Mouse (Mus musculus) neural tube, embryonic 12.5 days (tissue): ENCODE results near the gene Rab13. TPM values are rescaled to one million over a fixed set of nuclear protein-coding genes. Genes with fewer than 3 reads are reported as not detected.

Experiments
- ATAC-seq: fragments of 200-750 bp; cut with Nextera tagmentation; 2 replicates; pipeline ENCODE4 v1.8.0; 2017; ENCODE audit warnings: low read depth, mild to moderate bottlenecking, moderate TSS enrichment, moderate library complexity; ENCODE audit not compliant: low FRiP score
- H3K27ac ChIP-seq: fragments of 300-500 bp; sonication (generic); 2 replicates; pipeline ENCODE4 v1.5.1; 2016
- H3K27me3 ChIP-seq: fragments of 300-500 bp; sonication (generic); replicated peaks from 2 replicates; pipeline ENCODE4 v1.6.1; 2016; ENCODE audit warnings: mild to moderate bottlenecking
- H3K36me3 ChIP-seq: fragments of 300-500 bp; sonication (generic); 2 replicates; pipeline ENCODE4 v1.6.1; 2016; ENCODE audit warnings: mild to moderate bottlenecking
- H3K4me1 ChIP-seq: fragments of 300-500 bp; sonication (generic); 2 replicates; pipeline ENCODE4 v1.6.1; 2016
- H3K4me2 ChIP-seq: fragments of 300-500 bp; sonication (generic); replicated peaks from 2 replicates; pipeline ENCODE4 v1.6.1; 2016; ENCODE audit warnings: mild to moderate bottlenecking
- H3K4me3 ChIP-seq: fragments of 300-500 bp; sonication (generic); 2 replicates; pipeline ENCODE4 v1.5.1; 2016
- H3K9ac ChIP-seq: fragments of 300-500 bp; sonication (generic); 2 replicates; pipeline ENCODE4 v1.6.1; 2016; ENCODE audit warnings: mild to moderate bottlenecking
- H3K9me3 ChIP-seq: fragments of 300-500 bp; sonication (generic); 2 replicates; pipeline ENCODE4 v1.6.1; 2016; ENCODE audit warnings: mild to moderate bottlenecking
- WGBS: fragments of 180-500 bp; shearing (Covaris S2); methylation state at CpG from one replicate; pipeline ENCODE4 v1.1.7; 2016; 5-methylcytosine and 5-hydroxymethylcytosine counted together
- polyA plus RNA-seq: library from polyadenylated mRNA; unstranded; fragments of >200 nt; fragmentation: Nextera tagmentation; extraction: Ambion mirVana; gene quantifications from 2 replicates; pipeline ENCODE4 v1.2.1, GENCODE M21; 2016

The Rab13 gene
- polyA plus RNA-seq: 22.3 and 23.4 TPM in 2 replicates

DNA sequence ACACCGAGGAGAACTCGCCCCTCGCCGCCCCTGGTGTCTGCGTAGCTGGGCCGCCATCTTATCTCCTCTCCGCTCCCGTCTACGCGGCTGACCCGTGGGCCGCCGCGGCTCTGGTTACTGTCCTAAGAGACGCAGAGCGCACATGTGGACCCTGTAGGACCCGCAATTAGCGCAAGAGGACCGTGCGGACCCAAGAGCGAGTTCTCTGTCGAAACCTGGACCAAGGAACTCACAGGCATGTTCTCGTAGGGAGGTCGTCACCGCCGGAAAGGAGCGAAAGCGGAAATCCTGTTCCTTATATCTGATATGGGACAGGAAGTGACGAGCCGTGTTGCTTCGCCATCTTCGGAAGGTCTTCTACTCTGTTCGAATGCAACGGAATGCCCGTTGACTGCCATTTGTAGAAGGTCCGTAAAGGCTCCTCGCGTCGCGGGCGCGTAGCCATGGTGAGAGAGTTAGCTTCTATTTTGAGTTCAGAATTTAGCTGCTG lies at the start of gene Rab13, which contains the start of gene Rps27:
Gene Rab13 (plus strand): TSS at position 319 of the 490 bp plus-strand sequence.
Gene Rps27 (minus strand): TSS at position 275 of the 490 bp plus-strand sequence.
- H3K4me1 ChIP-seq: peaks cover 20% of the 10 kb centered on the region
- no peaks in the 10 kb centered on the region for H3K9me3 ChIP-seq
- peak within 1 kb of the TSS; percentile 90 for H3K4me2 ChIP-seq
- H3K36me3 ChIP-seq: peaks cover 36% of the 10 kb centered on the region
- H3K27ac ChIP-seq: peak within 1 kb of the TSS; percentile 81; the same call in 1 of the 2 replicates
- H3K4me3 ChIP-seq: peak within 1 kb of the TSS; percentile 82
- peak within 1 kb of the TSS; percentile 88 for H3K9ac ChIP-seq
- ATAC-seq: peak; percentile 92
- WGBS: under 1% methylated on average over 42 of the region's 42 CpGs
- no peaks in the 10 kb centered on the region for H3K27me3 ChIP-seq

DNA sequence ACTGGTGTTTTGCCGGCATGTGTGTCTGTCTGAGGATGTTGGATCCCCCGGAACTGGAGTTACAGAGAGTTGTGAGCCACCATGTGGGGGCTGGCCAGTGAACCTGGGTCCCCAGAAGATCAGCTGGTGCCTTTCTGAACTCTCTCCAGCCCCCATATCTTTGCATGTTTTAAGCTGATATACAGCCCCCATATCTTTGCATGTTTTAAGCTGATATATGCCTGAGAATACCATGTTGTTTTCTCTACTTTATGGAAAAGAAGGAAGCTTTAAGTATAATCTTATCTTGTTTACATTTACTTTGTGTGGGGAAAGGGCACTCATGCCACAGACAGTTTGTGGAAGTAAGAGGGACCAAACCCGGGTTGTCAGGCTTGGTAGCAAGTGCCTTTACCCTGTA lies 33.9 kb upstream of the Rab13 start:
- Histone ChIP-seq H3K36me3 (no peaks in the 10 kb centered on the region), H3K9me3 (no peaks in the 10 kb centered on the region), H3K27me3 (no peaks in the 10 kb centered on the region), H3K4me3 (no peak overlapping the region), H3K27ac (no peak overlapping the region), H3K4me2 (no peak overlapping the region), H3K9ac (no peak overlapping the region), H3K4me1 (no peaks in the 10 kb centered on the region)
- 84% methylated on average over 3 of the region's 3 CpGs for WGBS
- no peak for ATAC-seq

DNA sequence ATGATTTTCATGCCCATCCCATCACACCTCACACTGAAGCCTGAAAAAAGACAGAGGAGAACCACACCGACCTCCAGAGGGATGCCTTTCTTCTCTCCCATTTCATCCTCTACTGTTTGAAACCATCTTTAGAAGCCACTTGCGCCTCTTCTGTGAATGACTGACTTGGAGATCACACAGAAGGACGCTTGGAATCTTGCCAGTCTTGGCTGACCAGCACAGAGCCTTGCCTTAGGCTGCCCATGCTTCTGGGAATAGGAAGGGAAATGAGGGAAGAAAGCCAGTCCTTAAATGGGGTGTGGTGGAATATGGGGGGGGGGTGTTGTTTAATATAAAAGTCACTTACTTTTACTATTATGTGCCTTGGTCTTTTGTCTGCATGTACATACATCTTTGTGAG lies 29.9 kb upstream of the Rab13 start:
- no peaks in the 10 kb centered on the region for H3K36me3 ChIP-seq
- H3K4me1 ChIP-seq: no peaks in the 10 kb centered on the region
- H3K27me3 ChIP-seq: no peaks in the 10 kb centered on the region
- 80% methylated on average over 3 of the region's 3 CpGs for WGBS
- no peak overlapping the region for H3K27ac ChIP-seq
- no peak overlapping the region for H3K4me3 ChIP-seq
- no peak for ATAC-seq
- H3K9me3 ChIP-seq: no peaks in the 10 kb centered on the region
- H3K9ac ChIP-seq: no peak overlapping the region
- no peak overlapping the region for H3K4me2 ChIP-seq

DNA sequence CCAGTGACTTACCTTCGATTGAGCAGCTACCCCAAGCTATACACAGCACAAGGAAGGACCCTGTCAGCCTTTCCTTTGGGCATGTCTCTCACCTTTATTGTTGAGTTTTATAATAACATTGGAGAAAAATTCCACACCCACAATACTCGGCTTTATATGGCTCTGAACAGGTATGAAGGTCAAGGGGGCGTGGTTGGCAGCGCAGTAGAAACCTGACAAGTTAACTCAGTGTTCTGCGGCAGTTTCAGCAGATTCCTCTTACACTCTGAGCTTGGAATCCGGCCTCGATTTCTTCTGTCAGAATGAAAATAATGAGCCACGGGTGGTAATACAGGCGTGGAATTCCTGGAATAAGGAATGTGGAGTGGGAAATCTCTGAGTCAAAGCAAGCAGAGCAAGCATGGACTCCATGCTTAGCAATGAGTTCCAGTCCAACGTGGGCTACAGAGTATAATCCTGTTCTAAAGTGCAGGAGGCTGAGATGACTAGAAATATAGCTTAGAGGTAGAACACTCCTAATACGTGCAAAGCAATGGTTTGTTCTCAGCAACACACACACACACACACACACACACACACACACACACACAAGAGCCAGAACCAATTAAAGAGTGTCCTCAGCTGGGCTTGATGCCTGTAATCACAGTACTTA lies 22.5 kb upstream of the Rab13 start:
- Histone ChIP-seq H3K27me3 (no peaks in the 10 kb centered on the region), H3K27ac (no peak overlapping the region), H3K4me1 (no peaks in the 10 kb centered on the region), H3K36me3 (no peaks in the 10 kb centered on the region), H3K9ac (no peak overlapping the region), H3K4me2 (no peak overlapping the region), H3K4me3 (no peak overlapping the region), H3K9me3 (no peaks in the 10 kb centered on the region)
- ATAC-seq: no peak
- 83% methylated on average over 11 of the region's 11 CpGs for WGBS

DNA sequence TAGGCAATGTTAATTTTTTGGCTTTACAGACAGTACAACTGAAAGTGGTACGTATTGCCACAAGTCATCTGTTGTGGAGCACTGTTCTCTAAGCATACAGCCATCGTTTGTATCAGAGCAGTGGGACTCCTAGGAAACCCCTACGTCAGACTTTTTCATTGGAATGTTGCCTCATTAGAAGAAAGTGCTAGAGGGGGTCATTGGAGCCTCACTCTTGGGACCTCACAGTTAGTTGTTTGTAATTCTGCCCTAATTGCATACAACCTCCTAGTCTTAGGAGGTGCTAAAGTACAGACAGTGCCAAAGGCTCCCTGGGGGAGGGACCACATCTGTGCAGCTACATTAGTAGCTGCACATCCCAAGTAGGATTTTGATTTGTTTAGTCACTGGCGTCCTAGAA lies 18.7 kb upstream of the Rab13 start:
- Histone ChIP-seq H3K27ac (no peak overlapping the region), H3K4me2 (no peak overlapping the region), H3K36me3 (no peaks in the 10 kb centered on the region), H3K27me3 (no peaks in the 10 kb centered on the region), H3K9ac (no peak overlapping the region), H3K9me3 (no peaks in the 10 kb centered on the region), H3K4me1 (no peaks in the 10 kb centered on the region), H3K4me3 (no peak overlapping the region)
- ATAC-seq: no peak
- 55% methylated on average over 4 of the region's 4 CpGs for WGBS

DNA sequence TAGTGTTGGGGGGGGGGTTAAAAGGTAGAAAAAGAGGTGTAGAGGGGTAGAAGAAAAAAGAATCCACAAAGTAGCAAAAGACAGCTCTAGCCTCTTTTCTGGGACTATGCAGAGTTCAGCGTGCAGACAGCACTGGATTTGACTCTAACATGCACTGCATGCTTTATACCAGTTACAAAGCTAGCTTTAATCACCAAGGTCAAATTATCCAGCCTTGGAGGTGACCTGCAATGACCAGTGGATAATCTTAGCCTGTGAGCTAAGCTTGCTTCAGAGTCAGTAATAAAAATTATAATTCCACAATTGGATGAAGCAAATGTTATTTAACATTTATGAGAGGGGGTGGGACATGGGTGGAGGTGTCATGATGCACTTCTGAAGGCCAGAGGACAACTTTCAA lies 17.9 kb upstream of the Rab13 start:
- Histone ChIP-seq H3K4me3 (no peak overlapping the region), H3K9ac (no peak overlapping the region), H3K36me3 (no peaks in the 10 kb centered on the region), H3K9me3 (no peaks in the 10 kb centered on the region), H3K27ac (no peak overlapping the region), H3K4me1 (no peaks in the 10 kb centered on the region), H3K4me2 (no peak overlapping the region), H3K27me3 (no peaks in the 10 kb centered on the region)
- ATAC-seq: no peak
- 91% methylated on average over 1 of the region's 1 CpGs for WGBS

DNA sequence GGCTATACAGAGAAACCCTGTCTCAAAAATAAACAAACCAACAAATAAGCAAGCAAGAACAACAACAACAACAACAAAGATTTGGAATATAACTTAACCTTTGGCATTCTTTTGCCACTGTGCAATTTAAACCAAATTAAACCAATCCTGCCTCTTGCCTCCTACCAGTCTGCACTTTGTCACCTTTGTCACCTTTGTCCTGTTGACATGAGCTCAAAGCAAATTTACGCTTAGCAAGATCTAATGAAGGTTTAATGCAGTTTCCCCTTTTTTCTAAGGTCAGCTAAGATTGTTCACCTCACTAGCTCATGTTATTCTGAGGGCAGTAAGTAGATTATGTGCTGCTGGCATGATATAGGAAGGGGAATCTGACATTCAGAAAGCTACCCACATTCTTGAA lies 15.9 kb upstream of the Rab13 start:
- Histone ChIP-seq H3K9ac (no peak overlapping the region), H3K4me1 (no peaks in the 10 kb centered on the region), H3K9me3 (no peaks in the 10 kb centered on the region), H3K36me3 (no peaks in the 10 kb centered on the region), H3K27me3 (no peaks in the 10 kb centered on the region), H3K27ac (no peak overlapping the region), H3K4me3 (no peak overlapping the region), H3K4me2 (no peak overlapping the region)
- WGBS: 91% methylated on average over 1 of the region's 1 CpGs
- ATAC-seq: no peak

DNA sequence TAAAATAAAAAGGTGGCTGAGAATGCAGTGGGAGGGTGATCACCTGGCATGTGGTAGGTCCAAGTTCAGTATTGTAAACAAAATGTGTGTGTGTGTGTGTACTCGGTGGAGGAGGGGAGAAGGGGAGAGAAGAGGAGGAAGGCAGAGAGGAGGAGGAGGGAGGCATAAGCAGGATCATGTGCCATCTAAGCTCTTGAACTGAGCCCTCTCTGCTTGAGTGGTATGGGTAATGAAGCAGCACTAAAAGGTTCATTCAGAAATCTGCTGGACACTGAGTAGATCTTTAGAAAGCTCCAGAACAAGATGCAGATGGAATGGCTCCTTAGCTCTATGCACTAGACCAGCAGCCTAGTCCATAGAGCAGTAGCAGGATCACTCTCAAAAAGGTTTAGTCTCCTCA lies 10.6 kb upstream of the Rab13 start:
- Histone ChIP-seq H3K9me3 (no peaks in the 10 kb centered on the region), H3K9ac (no peak overlapping the region), H3K4me3 (no peak overlapping the region), H3K27ac (no peak overlapping the region), H3K36me3 (peaks cover 4% of the 10 kb centered on the region), H3K27me3 (no peaks in the 10 kb centered on the region), H3K4me1 (no peaks in the 10 kb centered on the region), H3K4me2 (no peak overlapping the region)
- 68% methylated on average over 1 of the region's 1 CpGs for WGBS
- ATAC-seq: no peak

DNA sequence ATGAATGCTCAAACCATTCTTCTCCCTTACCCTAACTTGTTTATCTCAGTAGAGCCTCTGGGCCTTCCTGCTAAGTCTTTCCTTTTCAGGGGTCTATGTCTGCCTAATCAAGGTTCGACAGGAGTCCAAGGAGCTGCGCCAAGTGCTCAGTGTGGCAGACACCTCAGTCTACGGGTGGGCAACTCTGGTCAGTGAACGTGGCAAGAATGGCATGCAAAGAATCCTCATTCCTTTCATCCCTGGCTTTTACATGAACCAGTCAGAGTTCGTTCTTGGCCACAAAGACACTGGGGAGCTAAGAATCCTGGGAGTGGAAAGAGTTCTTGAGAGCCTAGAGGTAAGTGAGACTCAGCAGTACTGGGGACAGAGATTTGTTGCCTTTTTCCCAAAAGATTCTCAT lies 9.9 kb upstream of the Rab13 start:
- H3K4me1 ChIP-seq: no peaks in the 10 kb centered on the region
- H3K36me3 ChIP-seq: peaks cover 11% of the 10 kb centered on the region
- no peak overlapping the region for H3K4me2 ChIP-seq
- H3K27ac ChIP-seq: no peak overlapping the region
- WGBS: 83% methylated on average over 5 of the region's 5 CpGs
- no peak overlapping the region for H3K4me3 ChIP-seq
- no peaks in the 10 kb centered on the region for H3K9me3 ChIP-seq
- H3K27me3 ChIP-seq: no peaks in the 10 kb centered on the region
- no peak overlapping the region for H3K9ac ChIP-seq
- ATAC-seq: no peak

DNA sequence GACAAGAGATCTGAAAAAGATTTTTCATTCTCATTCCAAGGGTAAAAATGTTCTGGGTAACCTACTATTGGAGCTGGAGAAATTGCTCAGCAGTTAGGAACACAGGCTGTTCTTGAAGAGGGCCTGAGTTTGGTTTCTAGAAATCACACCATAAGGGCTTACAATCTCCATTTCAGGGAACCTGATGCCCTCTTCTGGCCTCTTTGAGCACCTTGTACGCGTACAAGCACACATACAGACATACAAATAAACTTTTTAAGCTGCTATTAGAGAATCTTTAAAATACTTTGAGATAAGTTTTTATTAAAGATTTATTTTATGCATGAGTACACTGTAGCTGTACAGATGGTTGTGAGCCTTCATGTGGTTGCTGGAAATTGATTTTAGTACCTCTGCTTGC lies 8.9 kb upstream of the Rab13 start:
- 93% methylated on average over 2 of the region's 2 CpGs for WGBS
- H3K4me3 ChIP-seq: no peak overlapping the region
- ATAC-seq: no peak

DNA sequence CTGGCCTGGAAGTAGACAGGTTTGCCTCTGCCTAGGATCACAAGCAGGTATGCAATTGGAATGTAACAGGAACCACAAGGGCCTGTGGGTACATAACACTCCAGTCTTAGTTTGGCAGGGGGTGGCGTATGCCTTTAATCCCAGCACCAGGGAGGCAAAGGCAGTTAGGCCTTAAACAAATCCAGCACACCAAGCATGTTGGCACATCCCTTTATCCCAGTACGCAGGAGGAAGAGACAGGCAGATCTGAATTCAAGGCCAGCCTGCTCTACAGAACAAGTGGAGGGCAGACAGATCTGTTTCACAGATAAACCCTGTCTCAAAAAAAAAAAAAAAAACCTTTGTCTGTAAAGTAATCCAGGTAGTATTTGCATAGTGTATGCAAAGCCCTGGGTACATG lies 4.8 kb upstream of the Rab13 start:
- no peaks in the 10 kb centered on the region for H3K27me3 ChIP-seq
- H3K4me3 ChIP-seq: no peak overlapping the region
- H3K4me1 ChIP-seq: peaks cover 18% of the 10 kb centered on the region
- 86% methylated on average over 2 of the region's 2 CpGs for WGBS
- ATAC-seq: no peak
- H3K4me2 ChIP-seq: no peak overlapping the region
- peaks cover 46% of the 10 kb centered on the region for H3K36me3 ChIP-seq
- no peak overlapping the region for H3K9ac ChIP-seq
- no peak overlapping the region for H3K27ac ChIP-seq
- no peaks in the 10 kb centered on the region for H3K9me3 ChIP-seq

More for the DNA sequence above, 8.9 kb upstream of the Rab13 start:
- Histone ChIP-seq H3K36me3 (peaks cover 20% of the 10 kb centered on the region), H3K4me2 (no peak overlapping the region), H3K4me1 (no peaks in the 10 kb centered on the region), H3K27ac (no peak overlapping the region), H3K9me3 (no peaks in the 10 kb centered on the region), H3K9ac (no peak overlapping the region), H3K27me3 (no peaks in the 10 kb centered on the region)

DNA sequence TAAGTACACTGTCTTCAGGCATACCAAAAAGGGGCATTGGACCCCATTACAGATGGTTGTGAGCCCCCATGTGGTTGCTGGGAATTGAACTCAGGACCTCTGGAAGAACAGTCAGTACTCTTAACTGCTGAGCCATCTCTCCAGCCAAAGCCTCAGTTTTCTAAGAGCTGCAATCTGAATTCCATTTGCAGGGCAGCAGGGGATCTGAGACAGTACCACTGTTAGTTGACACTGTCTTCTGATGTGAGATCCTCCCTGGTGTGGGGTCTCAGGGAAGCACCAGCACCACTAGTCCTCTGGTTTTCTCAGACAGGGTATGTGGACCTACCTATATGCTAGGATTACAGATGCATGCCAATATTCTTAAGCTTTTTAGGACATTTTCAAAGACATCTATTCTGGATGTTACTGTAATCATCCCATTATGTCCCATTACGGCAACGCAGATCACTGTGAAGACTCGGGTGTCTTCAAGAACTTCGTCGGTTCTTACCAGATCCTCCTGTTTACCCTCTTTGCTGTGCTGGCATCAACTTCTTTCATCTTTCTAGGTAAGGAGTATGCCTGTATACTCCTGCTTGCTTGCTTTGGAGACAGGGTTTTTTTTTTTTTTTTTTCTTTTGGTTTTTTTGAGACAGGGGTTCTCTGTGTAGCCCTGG lies 3.5 kb upstream of the Rab13 start:
- peaks cover 20% of the 10 kb centered on the region for H3K4me1 ChIP-seq
- no peak overlapping the region for H3K4me3 ChIP-seq
- 95% methylated on average over 5 of the region's 5 CpGs for WGBS
- no peaks in the 10 kb centered on the region for H3K27me3 ChIP-seq
- H3K9me3 ChIP-seq: no peaks in the 10 kb centered on the region
- no peak overlapping the region for H3K27ac ChIP-seq
- ATAC-seq: no peak
- peaks cover 46% of the 10 kb centered on the region for H3K36me3 ChIP-seq
- no peak overlapping the region for H3K4me2 ChIP-seq
- no peak overlapping the region for H3K9ac ChIP-seq
